24 mouse cellular contexts compared by ENCODE assay signal in the genomic region with DNA sequence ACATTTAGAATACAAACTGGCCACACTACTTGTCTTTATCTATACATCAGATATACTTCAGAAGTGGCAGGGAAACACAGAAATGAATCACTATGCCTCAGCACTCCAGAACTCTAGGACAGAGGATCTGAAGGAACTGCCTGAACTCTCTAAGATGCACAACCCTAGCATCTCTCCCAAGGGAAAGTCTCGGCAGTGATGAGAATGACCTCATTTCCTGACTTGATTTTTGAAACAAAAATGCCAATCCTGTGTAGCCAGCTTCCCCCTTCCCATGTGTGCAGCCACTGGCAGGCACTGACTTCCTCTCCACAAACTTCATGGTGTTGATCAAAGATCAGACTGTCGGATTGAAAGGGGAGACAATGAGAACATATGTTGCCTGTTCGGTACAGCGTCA.
DNase-seq lines count a peak whose midpoint lies in the region; ATAC-seq and TF ChIP-seq lines count a peak whose summit lies in the region.
"Had no signal": no experiment of that assay in that cellular context is flagged by ENCODE, and none has a peak within 500 bp of the region (broad histone marks: within the 10 kb centered on the region; RNA-seq: fewer than 3 reads in every experiment).

No protein-coding gene starts in this region.

- WGBS in lung, embryonic 14.5 days = 56% methylated on average over 4 of the region's 4 CpGs

- H3K4me2 ChIP-seq in lung, embryonic 14.5 days = no peak overlapping the region
- H3K4me2 ChIP-seq in myocyte (ENCODE audit: low read depth) = peak overlapping the region; percentile 43
- H3K4me2 ChIP-seq: embryonic facial prominence, embryonic 12.5 days; hindbrain, embryonic 12.5 days had no signal

- ATAC-seq in lung, embryonic 14.5 days (ENCODE audit: insufficient read depth) = no peak
- ATAC-seq: activated CD4-positive, CD25-positive, alpha-beta regulatory T cell, adult 4 months; forebrain, embryonic 16.5 days; inflammation-experienced regulatory T-cells, adult 6 months; liver, postnatal 0 days had no signal

- H3K4me1 ChIP-seq in lung, embryonic 14.5 days (ENCODE audit: insufficient read depth) = 0 out of 2 replicates have a peak, but pooled peaks cover 3% of the 10 kb centered on the region
- H3K4me1 ChIP-seq: embryonic facial prominence, embryonic 12.5 days had no signal

- H3ac ChIP-seq in myocyte (ENCODE audit: control insufficient read depth, insufficient read length) = no peak overlapping the region

- no peaks in the 10 kb centered on the region for H3K79me2 ChIP-seq in myocyte (ENCODE audit: control insufficient read depth, insufficient read depth)

- no peaks in the 10 kb centered on the region for H3K36me3 ChIP-seq in lung, embryonic 14.5 days (ENCODE audit: insufficient read depth)
- no peaks in the 10 kb centered on the region for H3K36me3 ChIP-seq in myocyte (ENCODE audit: control insufficient read depth, insufficient read depth)
- H3K36me3 ChIP-seq: embryonic facial prominence, embryonic 12.5 days; hindbrain, embryonic 12.5 days; limb, embryonic 10.5 days had no signal

- DNase-seq in gastrocnemius, adult 18-20 months (ENCODE audit: low spot score) = peak; percentile 7
- DNase-seq in gastrocnemius, adult 8-10 months (ENCODE audit: low spot score in 2 of 2) = no peak
- peak; percentile 43 for DNase-seq in lung, embryonic 14.5 days
- no peak for DNase-seq in lung, adult 18-20 months
- DNase-seq in brain, adult 2 months (ENCODE audit: low read depth, low spot score) = peak; percentile 37
- DNase-seq in cerebellum, postnatal 14 days = no peak
- no peak for DNase-seq in left cerebral cortex, adult 11 months (ENCODE audit: low spot score)
- DNase-seq: adrenal gland, postnatal 10 days; cerebellum, adult 11 months; cerebellum, postnatal 36 days; gastrocnemius, adult 2 months; kidney, adult 2 months; kidney, postnatal 25 days; liver, postnatal 0 days; retina, postnatal 1 day; right cerebral cortex, postnatal 4 days had no signal

- no peak overlapping the region for H3K9ac ChIP-seq in lung, embryonic 14.5 days
- H3K9ac ChIP-seq: embryonic facial prominence, embryonic 12.5 days; hindbrain, embryonic 12.5 days; liver, postnatal 0 days had no signal

- TF ChIP-seq CTCF in lung, embryonic 14.5 days (IDR thresholded peaks at IDR 0.05; ENCODE audit: low read depth) = no peak

- H3K4me3 ChIP-seq in lung, embryonic 14.5 days (ENCODE audit: low read depth, low read length) = no peak overlapping the region
- no peak overlapping the region for H3K4me3 ChIP-seq in myocyte
- H3K4me3 ChIP-seq: embryonic facial prominence, embryonic 12.5 days; gastrocnemius, adult 2 months; hindbrain, embryonic 12.5 days; left cerebral cortex, adult 2 months; limb, embryonic 10.5 days had no signal

- H3K9me3 ChIP-seq in lung, embryonic 14.5 days (ENCODE audit: low read depth, low read length) = no peaks in the 10 kb centered on the region
- H3K9me3 ChIP-seq: embryonic facial prominence, embryonic 12.5 days; hindbrain, embryonic 12.5 days; limb, embryonic 10.5 days had no signal

- H3K27ac ChIP-seq in lung, embryonic 14.5 days (ENCODE audit: low read depth) = no peak overlapping the region
- H3K27ac ChIP-seq: embryonic facial prominence, embryonic 12.5 days; gastrocnemius, adult 2 months; hindbrain, embryonic 12.5 days; left cerebral cortex, adult 2 months; limb, embryonic 10.5 days had no signal

- H3K27me3 ChIP-seq in lung, embryonic 14.5 days (ENCODE audit: insufficient read depth, low read length) = no peaks in the 10 kb centered on the region
- H3K27me3 ChIP-seq in myocyte (ENCODE audit: control insufficient read depth, insufficient read depth, insufficient read length) = no peaks in the 10 kb centered on the region
- H3K27me3 ChIP-seq: embryonic facial prominence, embryonic 12.5 days; hindbrain, embryonic 12.5 days had no signal

- TF ChIP-seq POLR2A in myocyte (IDR thresholded peaks at IDR 0.05; ENCODE audit: insufficient read length, low read depth) = no peak

TF ChIP-seq in myocyte, 11 proteins besides CTCF, POLR2A, EP300 and RAD21:
- TF ChIP-seq CEBPB (IDR thresholded peaks at IDR 0.05; ENCODE audit: insufficient read depth, poor library complexity, severe bottlenecking) = no peak
- TF ChIP-seq USF1 (IDR thresholded peaks at IDR 0.05; ENCODE audit: low read depth) = no peak
- TF ChIP-seq TCF12 (IDR thresholded peaks at IDR 0.05; ENCODE audit: insufficient read depth, poor library complexity, severe bottlenecking) = no peak
- TF ChIP-seq POLR2AphosphoS2 (IDR thresholded peaks at IDR 0.05; ENCODE audit: insufficient read length, low read depth) = no peak
- no peak for TF ChIP-seq MYOD1 (IDR thresholded peaks at IDR 0.05; ENCODE audit: control insufficient read depth in 1 of 3, insufficient read length in 2 of 3, low read depth in 2 of 3)
- no peak for TF ChIP-seq E2F4 (IDR thresholded peaks at IDR 0.05; ENCODE audit: insufficient read depth)
- no peak for TF ChIP-seq SRF (IDR thresholded peaks at IDR 0.05; ENCODE audit: control insufficient read depth, insufficient read length, low read depth)
- no peak for TF ChIP-seq MYOG (IDR thresholded peaks at IDR 0.05; ENCODE audit: control insufficient read depth in 1 of 3, insufficient read depth in 1 of 3, insufficient read length in 2 of 3, low read depth in 2 of 3)
- TF ChIP-seq MAX (IDR thresholded peaks at IDR 0.05; ENCODE audit: low read depth) = no peak
- no peak for TF ChIP-seq TCF3 (IDR thresholded peaks at IDR 0.05; ENCODE audit: insufficient read length, low read depth)
- TF ChIP-seq REST (IDR thresholded peaks at IDR 0.05; ENCODE audit: insufficient read depth, insufficient read length) = no peak

Comparison
In these comparisons a context has a peak if more than half of its experiments do, and no peak if none do; other contexts are left out.
1. DNase-seq: peak in gastrocnemius, adult 18-20 months (single experiment), lung, embryonic 14.5 days (single experiment) and brain, adult 2 months (single experiment); none in gastrocnemius, adult 8-10 months (0 of 2), lung, adult 18-20 months (0 of 2), cerebellum, postnatal 14 days (0 of 2) and left cerebral cortex, adult 11 months (single experiment).